Mouse (Mus musculus): ENCODE results near the gene Rabif.

The Rabif gene

GRCm38 (mm10) chr1:134555240-134555870, 60.9 kb downstream of the Rabif start:
- peak; percentile 5 for DNase-seq (ENCODE audit: low spot score)

GRCm38 (mm10) chr1:134555871-134556670, 61.6 kb downstream of the Rabif start:
- peak; percentile 17 for DNase-seq (ENCODE audit: low spot score)

- peak; percentile 88 for DNase-seq (ENCODE audit: low spot score)
These were observed 62.3 kb downstream of the Rabif start for GRCm38 (mm10) chr1:134556671-134557218.

Data from ovary, postnatal 10 days (tissue).